Mouse (Mus musculus) intestine, postnatal 0 days (tissue): Measurements from ENCODE around the gene Brd4. TPM values are rescaled to one million over a fixed set of nuclear protein-coding genes. Genes with fewer than 3 reads are reported as not detected.

ENCODE experiments used
- ATAC-seq: fragments of 200-750 bp; cut with Nextera tagmentation; 2 replicates; pipeline ENCODE4 v1.8.0; 2017; ENCODE audit warnings: mild to moderate bottlenecking, moderate TSS enrichment, moderate library complexity
- H3K27ac ChIP-seq: fragments of 300-500 bp; sonication (generic); 2 replicates; pipeline ENCODE4 v1.5.1; 2014; ENCODE audit warnings: mild to moderate bottlenecking, low read depth, low read length, moderate library complexity
- H3K27me3 ChIP-seq: fragments of 300-500 bp; sonication (generic); replicated peaks from 2 replicates; pipeline ENCODE4 v1.6.1; 2014; ENCODE audit warnings: low read length, mixed read lengths; ENCODE audit not compliant: control insufficient read depth, insufficient read depth
- H3K36me3 ChIP-seq: fragments of 300-500 bp; sonication (generic); 2 replicates; pipeline ENCODE4 v1.6.1; 2014; ENCODE audit warnings: mild to moderate bottlenecking, moderate library complexity; ENCODE audit not compliant: control insufficient read depth, insufficient read depth
- H3K4me1 ChIP-seq: fragments of 300-500 bp; sonication (generic); replicated peaks from 2 replicates; pipeline ENCODE4 v1.6.1; 2014; ENCODE audit warnings: antibody characterized with exemption, low read length, mixed read lengths; ENCODE audit not compliant: control insufficient read depth, insufficient read depth
- H3K4me2 ChIP-seq: fragments of 300-500 bp; sonication (generic); replicated peaks from 2 replicates; pipeline ENCODE4 v1.6.1; 2014; ENCODE audit warnings: low read depth, mild to moderate bottlenecking, moderate library complexity
- H3K4me3 ChIP-seq: fragments of 300-500 bp; sonication (generic); 2 replicates; pipeline ENCODE4 v1.5.1; 2014; ENCODE audit warnings: low read depth, low read length
- H3K9ac ChIP-seq: fragments of 300-500 bp; sonication (generic); 2 replicates; pipeline ENCODE4 v1.6.1; 2014; ENCODE audit warnings: mild to moderate bottlenecking, low read depth, low read length
- H3K9me3 ChIP-seq: fragments of 300-500 bp; sonication (generic); 2 replicates; pipeline ENCODE4 v1.6.1; 2016; ENCODE audit warnings: mixed run types; ENCODE audit not compliant: control insufficient read depth
- CTCF ChIP-seq: sonication (generic); IDR thresholded peaks from 2 replicates; pipeline ENCODE4 v1.5.1; 2016; ENCODE audit warnings: low read depth, mild to moderate bottlenecking, control low read depth, antibody characterized with exemption, moderate library complexity
- WGBS: fragments of 180-500 bp; shearing (Covaris S2); extraction: QIAGEN DNeasy Blood & Tissue Kit; methylation state at CpG from one replicate; pipeline ENCODE4 v1.1.7; 2014; 5-methylcytosine and 5-hydroxymethylcytosine counted together
- polyA plus RNA-seq: library from polyadenylated mRNA; unstranded; fragments of >200 nt; fragmentation: Nextera tagmentation; extraction: Ambion mirVana; gene quantifications from 2 replicates; pipeline ENCODE4 v1.2.1, GENCODE M21; 2015

Brd4 gene
- polyA plus RNA-seq, 1 experiment from 2014 or later: 36.7 TPM

- no peak for ATAC-seq
- Histone ChIP-seq H3K4me2 (no peak overlapping the region), H3K4me3 (no peak overlapping the region), H3K9me3 (no peaks in the 10 kb centered on the region), H3K4me1 (no peaks in the 10 kb centered on the region), H3K36me3 (peaks cover 97% of the 10 kb centered on the region), H3K27me3 (no peaks in the 10 kb centered on the region), H3K9ac (no peak overlapping the region), H3K27ac (no peak overlapping the region; the same call in 1 of the 2 replicates)
- no peak for TF ChIP-seq CTCF
- WGBS: 62% methylated on average over 6 of the region's 6 CpGs
These were observed 75.4 kb downstream of the Brd4 start for GRCm38 (mm10) chr17:32209144-32209543.

GRCm38 (mm10) chr17:32207586-32208245 is 76.8 kb downstream of the Brd4 start:
- Histone ChIP-seq H3K9ac (no peak overlapping the region), H3K4me2 (no peak overlapping the region), H3K4me1 (no peaks in the 10 kb centered on the region), H3K27ac (no peak overlapping the region; the same call in 1 of the 2 replicates), H3K27me3 (no peaks in the 10 kb centered on the region), H3K9me3 (no peaks in the 10 kb centered on the region), H3K36me3 (peaks cover 92% of the 10 kb centered on the region), H3K4me3 (no peak overlapping the region)
- no peak for TF ChIP-seq CTCF
- ATAC-seq: no peak
- 66% methylated on average over 5 of the region's 5 CpGs for WGBS

GRCm38 (mm10) chr17:32205345-32205744 is 79.2 kb downstream of the Brd4 start:
- no peaks in the 10 kb centered on the region for H3K4me1 ChIP-seq
- H3K9ac ChIP-seq: no peak overlapping the region
- peaks cover 92% of the 10 kb centered on the region for H3K36me3 ChIP-seq
- H3K4me3 ChIP-seq: no peak overlapping the region
- H3K4me2 ChIP-seq: no peak overlapping the region
- 73% methylated on average over 3 of the region's 3 CpGs for WGBS
- H3K9me3 ChIP-seq: no peaks in the 10 kb centered on the region
- ATAC-seq: no peak
- no peak overlapping the region for H3K27ac ChIP-seq
- no peak for TF ChIP-seq CTCF
- H3K27me3 ChIP-seq: no peaks in the 10 kb centered on the region

- no peak overlapping the region for H3K4me3 ChIP-seq
- H3K4me2 ChIP-seq: no peak overlapping the region
- 90% methylated on average over 3 of the region's 3 CpGs for WGBS
- TF ChIP-seq CTCF: no peak
- no peak for ATAC-seq
- H3K27ac ChIP-seq: no peak overlapping the region
- no peak overlapping the region for H3K9ac ChIP-seq
- H3K4me1 ChIP-seq: no peaks in the 10 kb centered on the region
- no peaks in the 10 kb centered on the region for H3K27me3 ChIP-seq
- no peaks in the 10 kb centered on the region for H3K9me3 ChIP-seq
- H3K36me3 ChIP-seq: peaks cover 93% of the 10 kb centered on the region
These were observed 81.5 kb downstream of the Brd4 start for GRCm38 (mm10) chr17:32202972-32203371.

- no peaks in the 10 kb centered on the region for H3K4me1 ChIP-seq
- no peak for ATAC-seq
- peaks cover 94% of the 10 kb centered on the region for H3K36me3 ChIP-seq
- H3K27me3 ChIP-seq: no peaks in the 10 kb centered on the region
- no peak overlapping the region for H3K4me2 ChIP-seq
- no peak for TF ChIP-seq CTCF
- WGBS: 74% methylated on average over 5 of the region's 5 CpGs
- no peaks in the 10 kb centered on the region for H3K9me3 ChIP-seq
- H3K27ac ChIP-seq: no peak overlapping the region
- H3K9ac ChIP-seq: no peak overlapping the region
- no peak overlapping the region for H3K4me3 ChIP-seq
These were observed 83.4 kb downstream of the Brd4 start for GRCm38 (mm10) chr17:32201086-32201485.

GRCm38 (mm10) chr17:32199796-32200195 is 84.7 kb downstream of the Brd4 start:
- Histone ChIP-seq H3K27ac (no peak overlapping the region), H3K9ac (no peak overlapping the region), H3K36me3 (peaks cover 86% of the 10 kb centered on the region), H3K4me1 (no peaks in the 10 kb centered on the region), H3K9me3 (no peaks in the 10 kb centered on the region), H3K4me3 (no peak overlapping the region), H3K27me3 (no peaks in the 10 kb centered on the region), H3K4me2 (no peak overlapping the region)
- 87% methylated on average over 2 of the region's 2 CpGs for WGBS
- no peak for ATAC-seq
- TF ChIP-seq CTCF: no peak
